Mouse (Mus musculus): Measurements from ENCODE around the gene Gm47283. TPM values are rescaled to one million over a fixed set of nuclear protein-coding genes. Genes with fewer than 3 reads are reported as not detected.
"Not testable (repeated sequence)": the region's sequence is repeated elsewhere in the genome, so short reads cannot be mapped to it uniquely, and the experiment has no call there.

Gene Gm47283
- total RNA-seq, 2 experiments from 2014 or later = not detected

GRCm38 (mm10) chrY:90839077-90839476, 54.5 kb downstream of the Gm47283 start, which contains the start of gene Gm21748:
Gene Gm21748, minus strand, starts transcription at chrY:90839177.
- DNase-seq (ENCODE audit: low spot score); intact Hi-C loops (cut with DNase I): not testable (repeated sequence)

Other genes starting within 250 kb of the Gm47283 start
- not detected for gene Gm21860, start 29.9 kb upstream of the Gm47283 start, total RNA-seq (2021)
- gene Gm21748, start 54.4 kb downstream of the Gm47283 start, total RNA-seq (2021) = not detected

All from heart, postnatal 25 days (tissue).